Mouse (Mus musculus) small intestine, adult 10 weeks (tissue): ENCODE data around the gene Ddit4. TPM values are rescaled to one million over a fixed set of nuclear protein-coding genes. Genes with fewer than 3 reads are reported as not detected.

Experiments
- polyA plus RNA-seq: library from polyadenylated mRNA; stranded (reverse); fragments of 350-450 nt; fragmentation: Illumina TruSeq; extraction: RNeasy Lipid Tissue Mini Kit (QIAGEN cat#74804); gene quantifications from one replicate; pipeline ENCODE4 v1.2.3, GENCODE M21; 2014; ENCODE audit warnings: low replicate concordance

Ddit4 gene
- polyA plus RNA-seq: 2.4 TPM

DNA sequence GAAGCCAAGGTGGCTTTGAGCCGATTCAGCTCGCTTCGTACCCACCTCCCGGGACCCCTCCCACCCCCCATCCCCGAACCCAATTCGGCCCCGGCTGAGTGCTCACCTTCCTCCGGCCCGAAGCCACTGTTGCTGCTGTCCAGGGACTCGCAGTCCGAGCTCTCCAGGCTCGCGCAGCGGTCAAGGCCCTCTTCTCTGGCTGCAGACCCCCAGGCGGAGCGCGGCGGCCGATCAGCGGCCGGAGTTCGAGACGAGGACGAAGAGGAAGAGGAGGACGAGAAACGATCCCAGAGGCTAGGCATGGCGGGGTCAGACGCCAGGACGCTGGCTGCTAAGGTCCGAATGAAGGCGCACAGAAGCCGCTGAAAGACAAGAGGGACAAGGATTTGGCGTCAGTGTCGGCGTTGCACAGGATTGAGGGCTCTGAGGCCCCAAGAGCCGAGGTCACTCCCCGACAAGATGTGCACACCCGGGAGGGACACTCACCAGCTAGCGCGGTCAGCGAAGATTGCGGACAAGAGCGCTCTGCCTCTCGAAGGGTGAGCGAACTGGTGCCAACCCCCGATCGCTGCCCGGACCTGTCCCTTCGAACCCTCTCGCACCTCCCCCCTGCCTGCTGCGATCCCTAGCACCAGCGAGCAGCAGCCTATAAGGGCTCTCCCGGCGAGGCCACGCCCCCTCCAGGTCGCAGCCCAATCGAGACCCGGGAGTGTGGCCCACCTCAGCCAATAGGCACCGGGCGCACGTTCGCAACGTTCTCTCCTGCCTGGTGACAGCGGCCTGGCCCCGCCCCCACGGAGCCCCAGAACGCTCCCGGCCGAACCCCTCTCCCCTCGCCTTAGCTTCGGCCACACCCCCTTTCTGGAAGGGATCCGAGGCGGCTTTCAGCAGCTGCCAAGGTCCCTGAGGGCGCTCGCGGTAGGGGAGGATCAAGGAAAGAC, at the start of gene Ddit4:
TSS of gene Ddit4 (minus strand) at position 624 of the 941 bp plus-strand sequence.

Other genes starting within 250 kb of the Ddit4 start
- gene Micu1, start 249.4 kb downstream of the Ddit4 start, polyA plus RNA-seq: 56.4 TPM
- 5.5 TPM for gene Dnajb12, start 72.3 kb downstream of the Ddit4 start, polyA plus RNA-seq
- 5.1 TPM for gene Ascc1, start 51.0 kb upstream of the Ddit4 start, polyA plus RNA-seq
- 18.3 TPM for gene Anapc16, start 51.3 kb upstream of the Ddit4 start, polyA plus RNA-seq
- gene Spock2, start 154.4 kb upstream of the Ddit4 start, polyA plus RNA-seq: 0.97 TPM